Mouse (Mus musculus) gonadal fat pad, adult 2 months (tissue): ENCODE data around the gene Trappc2l. TPM values are rescaled to one million over a fixed set of nuclear protein-coding genes. Genes with fewer than 3 reads are reported as not detected.

Experiments
- DNase-seq: peaks from one replicate; pipeline ENCODE4 v3.0.0-alpha.2; 2012; ENCODE audit warnings: low read depth
- polyA plus RNA-seq: library from polyadenylated mRNA; depleted of rRNA; stranded (reverse); fragments of >200 nt; gene quantifications from 2 replicates; pipeline ENCODE4 v1.2.3, GENCODE M21; 2012

Gene Trappc2l
- polyA plus RNA-seq, 1 experiment = 121 TPM

DNA sequence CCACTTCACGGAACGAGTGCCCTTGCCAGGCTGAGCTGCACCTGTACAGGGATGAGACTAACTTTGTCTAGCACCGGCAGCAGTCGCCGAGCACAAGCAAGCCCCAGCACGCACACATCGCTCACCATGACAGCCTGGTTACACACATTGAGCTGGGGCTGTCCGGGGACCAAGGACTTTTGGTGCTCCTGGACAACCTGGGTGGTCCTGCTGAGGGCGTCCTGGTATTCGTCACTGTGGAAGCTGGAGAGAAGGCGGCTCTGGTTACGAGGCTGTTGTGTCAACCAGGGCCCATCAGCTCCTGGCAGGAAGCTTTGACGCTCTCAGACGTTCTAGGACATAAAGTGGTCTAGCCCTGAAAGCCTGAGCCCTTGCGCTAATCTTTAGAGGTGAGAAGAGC is 30.5 kb upstream of the Trappc2l start:
- DNase-seq = no peak

DNA sequence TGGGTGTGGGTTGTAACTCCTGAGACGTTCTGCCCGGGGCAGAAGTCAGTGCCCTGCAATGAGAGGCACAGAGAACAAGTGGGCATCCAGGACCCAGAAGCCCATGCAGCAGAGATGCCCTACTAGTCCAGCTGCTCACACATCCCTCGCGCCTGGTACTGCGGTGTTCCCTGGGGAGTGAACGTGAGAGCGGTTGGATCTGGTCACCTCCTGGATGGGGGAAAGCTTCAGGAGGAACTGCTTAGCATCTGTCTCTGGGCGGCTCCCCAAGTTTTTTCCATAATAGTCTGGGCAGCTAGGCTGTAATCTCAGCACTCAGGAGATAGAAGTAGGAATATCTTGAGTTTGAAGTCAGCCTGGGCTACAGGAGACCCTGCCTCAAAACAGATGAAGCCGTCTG is 26.5 kb upstream of the Trappc2l start:
- no peak for DNase-seq

DNA sequence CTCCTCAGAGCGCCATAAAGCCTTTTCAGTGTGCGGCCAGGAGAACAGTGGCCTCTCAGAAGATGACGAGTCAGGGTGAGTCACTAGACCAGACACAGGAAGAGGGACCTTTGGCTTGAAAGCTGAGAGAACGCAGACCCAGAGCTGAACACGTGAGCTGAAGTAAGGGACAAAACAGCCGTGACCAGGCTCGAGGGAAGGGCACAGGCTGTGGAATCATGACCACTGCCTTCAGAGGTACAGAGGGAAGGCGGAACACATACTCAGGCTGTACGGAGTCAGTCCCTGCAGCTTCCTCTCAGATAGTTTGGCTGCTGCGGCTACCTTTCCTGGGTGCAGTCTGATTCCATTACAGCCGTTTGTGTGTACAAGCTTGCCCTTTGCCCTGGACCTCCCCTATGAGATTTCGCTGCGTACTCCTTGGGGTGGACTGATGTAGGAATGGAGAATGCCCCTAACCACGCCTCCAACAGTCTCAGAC is 26.0 kb upstream of the Trappc2l start:
- no peak for DNase-seq

DNA sequence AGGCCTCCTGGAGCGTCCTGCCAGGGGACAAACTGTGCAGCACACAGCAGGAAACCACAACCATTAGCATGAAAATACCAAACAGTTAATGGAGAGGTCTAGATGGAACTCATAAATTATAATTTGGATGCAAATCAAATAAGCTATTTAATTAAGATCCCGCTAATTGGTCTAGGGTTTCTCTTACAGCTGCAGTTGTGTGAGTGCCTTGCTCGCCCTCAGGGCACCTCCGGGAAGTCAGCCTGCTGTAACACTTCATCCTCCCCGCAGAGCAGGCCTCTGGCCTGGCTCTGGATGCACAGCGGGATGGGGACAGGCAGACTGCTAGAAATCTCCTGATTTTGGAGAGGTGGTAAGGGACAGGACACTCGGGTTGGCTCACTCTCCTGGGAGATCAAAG is 25.3 kb upstream of the Trappc2l start:
- DNase-seq = no peak

DNA sequence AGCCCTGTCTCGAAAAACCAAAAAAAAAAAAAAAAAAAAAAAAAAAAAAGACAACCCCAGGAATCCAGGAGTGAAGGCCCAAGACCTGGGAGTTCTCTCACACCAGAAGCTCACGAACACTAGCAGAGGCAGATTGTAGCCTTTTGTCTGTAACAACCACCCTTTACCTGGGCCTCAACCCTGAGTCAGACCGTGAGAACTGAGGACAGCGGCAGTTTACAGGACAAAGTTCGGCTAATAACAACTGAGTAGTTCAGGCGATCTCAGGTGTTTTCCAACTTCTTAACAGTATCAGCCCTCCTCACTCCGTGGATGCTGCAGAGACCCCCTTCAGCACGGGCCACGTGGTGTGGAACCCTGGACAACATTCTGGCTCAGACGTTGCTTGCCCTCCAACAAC is 24.7 kb upstream of the Trappc2l start:
- DNase-seq = no peak

DNA sequence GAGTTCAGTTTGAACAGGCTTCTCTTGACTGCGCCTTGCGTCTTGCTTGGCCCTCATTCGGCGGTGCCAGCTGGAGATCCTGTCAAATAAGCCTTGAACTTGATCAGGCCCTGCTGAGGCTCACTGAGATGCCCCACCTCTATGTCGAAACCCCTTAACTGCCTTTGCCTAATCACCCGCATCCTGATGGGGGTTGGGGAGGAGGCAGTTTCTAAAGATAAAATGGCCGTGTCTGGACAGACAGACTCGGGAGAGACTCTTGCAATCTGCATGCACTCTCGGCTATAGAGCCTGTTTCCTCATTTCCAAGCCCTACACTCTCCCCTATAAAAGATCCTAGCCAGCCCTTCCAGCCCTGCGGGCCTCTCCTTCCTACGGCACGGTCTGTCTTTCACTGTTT is 18.2 kb upstream of the Trappc2l start:
- DNase-seq = no peak

DNA sequence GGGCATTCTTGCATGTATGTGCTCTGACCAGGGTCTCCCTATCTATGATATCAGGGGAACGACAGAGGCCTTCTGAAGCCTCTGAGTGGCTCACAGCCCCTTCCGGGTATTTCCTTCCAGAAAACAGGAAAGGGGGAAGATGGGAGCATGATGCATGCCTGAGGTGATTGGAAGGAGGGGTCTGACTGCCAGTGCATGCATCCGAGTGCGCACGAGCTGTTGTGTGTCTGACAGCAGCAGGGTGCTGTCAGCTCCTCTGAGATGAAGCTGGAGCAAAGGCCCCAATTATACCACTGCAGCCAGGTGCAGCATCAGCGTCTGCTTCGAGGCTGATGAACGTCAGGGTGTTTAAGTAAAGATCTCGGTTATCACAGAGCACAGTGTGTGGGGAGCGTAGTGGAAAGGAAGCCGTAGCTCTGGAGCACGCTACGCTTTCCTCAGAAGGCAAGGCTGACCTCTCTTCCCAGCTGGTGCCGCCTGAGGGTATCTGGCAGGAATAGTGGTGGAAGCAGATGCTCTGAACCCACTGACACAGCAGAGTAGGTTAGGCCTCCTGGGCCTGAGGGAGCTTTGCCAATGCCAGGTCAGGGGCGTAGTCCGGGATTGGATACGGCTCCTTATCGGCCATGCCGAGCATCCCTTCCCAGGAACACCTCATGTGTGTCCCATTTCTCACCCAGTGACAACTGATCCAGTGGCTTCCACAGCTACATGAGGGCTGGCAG is 17.5 kb upstream of the Trappc2l start:
- no peak for DNase-seq

DNA sequence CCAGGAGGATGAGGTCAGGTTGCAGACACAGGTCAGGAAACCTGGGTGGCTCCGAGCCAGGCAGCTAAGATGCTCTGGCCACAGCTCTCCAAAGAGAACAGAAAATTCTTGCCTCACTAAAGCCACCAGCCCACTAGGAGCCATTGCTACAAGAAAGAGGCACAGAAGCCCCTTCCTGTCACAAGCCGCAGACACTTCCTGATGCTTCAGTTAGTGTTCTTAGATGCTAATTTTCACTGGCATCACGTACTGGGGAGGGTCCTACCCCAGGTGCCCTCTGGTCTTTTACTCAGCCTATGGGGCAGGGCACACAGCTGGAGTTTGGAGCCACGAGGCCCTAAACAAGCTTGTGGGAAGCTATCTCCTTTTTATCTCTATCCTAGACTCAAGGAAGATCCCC is 15.4 kb upstream of the Trappc2l start:
- no peak for DNase-seq

DNA sequence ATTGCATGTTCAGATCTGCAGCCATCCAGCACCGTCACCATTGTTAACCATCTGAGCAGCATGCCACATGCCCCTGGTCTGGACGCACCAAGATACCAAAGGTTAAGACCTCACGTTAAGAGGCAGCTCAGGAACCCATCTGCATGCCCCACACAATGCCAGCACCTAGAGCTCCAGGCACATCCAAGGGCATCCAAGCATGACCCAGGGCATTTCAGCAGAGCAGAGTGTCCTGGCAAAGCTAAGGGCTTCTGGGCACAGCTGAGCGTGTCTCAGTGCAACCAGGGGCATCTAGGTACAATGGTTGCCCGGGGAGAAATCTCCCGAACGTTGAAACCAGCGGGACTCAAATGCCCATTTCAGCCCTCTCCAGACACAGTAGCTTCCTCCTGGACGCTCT is 10.8 kb upstream of the Trappc2l start:
- no peak for DNase-seq

DNA sequence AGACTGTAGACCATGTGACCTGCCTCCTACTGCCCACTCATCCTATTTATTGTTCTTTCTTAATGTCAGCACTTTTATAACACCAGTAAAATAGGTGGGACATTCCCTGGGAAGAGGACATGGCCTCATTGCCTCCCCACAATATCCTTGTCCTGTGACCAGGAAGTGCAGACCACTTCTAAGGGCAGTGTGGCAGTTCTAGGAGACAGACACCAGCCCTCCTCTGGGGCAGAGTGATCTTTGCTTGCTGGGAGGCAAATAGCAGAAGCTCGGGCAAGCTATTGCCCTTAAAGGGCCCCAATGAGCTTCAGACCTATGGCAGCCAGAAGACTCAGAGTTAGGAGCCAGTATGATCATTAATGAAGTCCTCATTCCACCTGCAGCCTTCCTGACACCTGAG is 6.8 kb upstream of the Trappc2l start:
- DNase-seq = no peak

DNA sequence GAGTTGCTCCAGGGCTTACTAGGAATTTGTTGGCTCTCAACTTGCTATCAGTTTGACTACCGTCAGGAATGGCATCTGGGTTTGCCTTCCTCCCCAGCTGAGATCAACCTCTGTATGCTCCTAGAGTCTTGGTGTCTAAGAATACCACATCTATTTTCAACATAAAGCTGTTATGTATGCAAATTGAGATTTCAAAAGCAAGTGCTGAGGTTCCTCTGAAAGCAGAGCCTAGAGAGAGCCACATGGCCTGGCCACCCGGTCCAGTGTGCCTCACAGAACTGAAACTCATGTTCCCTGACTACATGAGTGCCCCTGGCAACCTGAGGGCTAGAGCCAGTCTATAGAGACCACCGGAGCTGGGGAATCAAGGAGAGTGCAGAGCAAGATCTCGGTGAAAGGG is 6.1 kb upstream of the Trappc2l start:
- DNase-seq = no peak

DNA sequence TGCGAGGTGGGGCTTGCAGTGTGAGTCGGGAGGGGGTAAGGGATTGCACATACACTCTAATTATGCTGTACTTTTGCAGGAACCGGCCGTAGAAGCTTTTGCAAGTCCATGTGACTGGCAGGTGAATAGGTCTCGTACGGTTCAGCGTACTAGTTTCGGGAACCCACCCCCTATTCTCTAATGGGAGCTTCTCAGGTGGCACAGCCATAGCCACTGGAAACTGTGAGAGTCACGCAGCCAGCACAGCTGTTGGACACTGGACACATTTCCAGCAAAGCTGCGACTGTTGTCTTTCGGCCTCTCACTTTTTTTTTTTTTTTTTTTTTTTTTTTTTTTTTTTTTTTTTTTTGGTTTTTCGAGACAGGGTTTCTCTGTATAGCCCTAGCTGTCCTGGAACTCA is 4.6 kb upstream of the Trappc2l start:
- no peak for DNase-seq

DNA sequence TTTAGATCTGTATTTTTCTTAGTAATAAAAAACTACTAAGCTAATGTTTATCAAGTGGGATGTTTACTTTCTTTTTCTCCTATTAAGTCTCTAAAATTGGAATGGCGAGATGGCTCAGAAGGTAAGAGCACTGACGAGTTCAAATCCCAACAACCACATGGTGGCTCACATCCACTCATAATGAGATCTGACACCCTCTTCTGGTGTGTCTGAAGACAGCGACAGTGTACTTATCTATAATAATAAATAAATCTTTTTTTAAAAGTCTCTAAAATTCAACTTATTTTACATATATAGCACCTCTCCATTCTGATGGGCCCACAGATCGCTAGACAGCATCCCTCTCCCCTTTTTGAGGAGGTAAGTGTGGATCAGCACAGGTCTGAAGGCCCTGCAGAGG is 1.2 kb upstream of the Trappc2l start:
- no peak for DNase-seq

DNA sequence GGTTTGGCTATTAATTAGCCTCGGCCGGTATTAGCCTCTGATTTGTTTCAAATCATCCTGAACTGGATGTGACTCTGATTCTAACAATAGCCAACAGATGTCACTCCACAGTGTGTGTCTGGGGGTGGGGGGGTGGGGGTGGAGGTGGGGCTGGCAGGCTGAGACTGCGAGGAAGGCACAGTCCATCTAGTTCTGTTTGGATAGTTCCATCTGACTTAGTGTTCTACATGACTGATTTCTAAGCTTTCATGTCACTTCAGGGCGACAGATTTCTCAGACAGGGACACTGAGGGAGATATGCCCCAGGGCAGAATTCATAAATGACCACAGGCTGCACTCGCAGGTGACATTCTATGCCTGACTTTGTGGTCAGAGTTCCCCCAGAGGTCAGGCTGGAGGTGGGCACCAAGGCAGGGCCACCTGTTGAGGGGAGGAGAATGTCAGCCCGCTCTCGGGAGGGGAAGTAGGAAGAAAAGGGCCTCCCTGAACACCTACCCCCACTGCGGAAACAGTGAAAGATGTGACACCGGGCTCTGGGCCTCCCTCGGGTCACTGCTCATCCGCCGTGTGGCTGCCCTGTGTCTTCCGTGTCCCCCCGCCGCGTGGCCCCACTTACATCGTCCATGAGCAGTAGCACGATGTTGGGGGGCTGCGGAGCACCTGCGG is 695 bp upstream of the Trappc2l start:
- DNase-seq = no peak

DNA sequence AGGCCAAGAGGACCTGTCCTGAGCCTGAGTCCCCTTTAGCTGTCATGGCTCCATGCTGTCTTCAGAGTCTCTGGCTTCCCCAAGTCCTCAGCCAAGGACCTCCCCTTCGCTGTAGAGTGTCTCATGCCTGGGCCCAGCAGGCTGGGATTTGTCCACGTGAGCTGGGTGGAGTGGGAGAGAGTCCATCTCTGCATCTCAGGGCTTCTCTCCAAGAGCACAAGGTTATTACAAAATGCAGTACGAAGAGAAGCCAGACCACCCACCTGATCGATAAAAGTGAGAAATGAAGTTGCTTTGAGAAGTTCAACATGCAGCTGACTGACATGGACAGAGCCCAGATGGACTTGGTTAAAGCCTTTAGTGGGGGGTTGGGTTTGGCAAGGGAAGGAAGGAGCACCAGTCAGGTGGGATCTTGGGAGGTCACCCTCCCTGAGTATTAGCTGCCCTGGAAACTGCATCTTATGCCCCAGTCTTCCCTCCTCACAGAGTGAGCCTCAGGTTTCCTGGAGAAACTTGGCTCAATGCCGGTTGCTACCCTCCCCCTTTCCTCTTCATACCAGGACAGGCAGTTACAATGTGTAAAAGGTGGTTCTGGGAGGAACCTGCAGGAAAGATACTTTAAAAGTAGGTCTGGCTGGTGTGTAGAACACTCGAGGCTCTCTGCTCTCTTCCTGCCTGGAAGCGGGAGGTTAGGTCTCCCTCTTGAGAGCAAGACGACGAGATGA is 4.9 kb downstream of the Trappc2l start:
- DNase-seq = no peak

DNA sequence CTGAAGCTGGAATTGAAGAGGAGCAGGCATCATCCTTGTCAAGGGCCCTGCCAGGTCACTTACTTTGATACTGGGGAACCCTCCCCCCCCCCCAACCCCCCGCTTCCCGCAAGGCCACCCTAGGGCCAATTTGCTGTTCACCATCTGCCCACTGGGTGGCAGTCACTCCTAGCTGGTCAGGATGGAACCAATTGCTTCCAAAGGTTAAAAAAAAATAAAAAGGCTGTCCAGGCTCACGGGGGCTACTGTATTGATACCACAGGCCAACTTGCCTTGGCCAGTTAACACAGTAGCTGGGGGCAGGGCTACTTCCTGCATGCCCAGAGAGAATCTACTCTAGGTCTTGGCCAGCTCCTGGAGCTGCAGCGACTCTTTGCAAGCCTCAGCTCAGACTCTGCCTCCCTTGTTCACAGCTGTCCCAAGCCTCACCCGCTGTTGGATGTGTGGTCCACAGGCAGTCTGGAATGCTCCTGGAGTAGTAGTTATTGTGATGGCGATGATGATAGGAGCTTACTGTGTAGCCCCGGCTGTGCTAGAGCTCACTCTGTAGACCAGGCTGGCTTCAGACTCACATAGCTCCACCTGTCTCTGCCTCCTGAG is 6.6 kb downstream of the Trappc2l start:
- no peak for DNase-seq

DNA sequence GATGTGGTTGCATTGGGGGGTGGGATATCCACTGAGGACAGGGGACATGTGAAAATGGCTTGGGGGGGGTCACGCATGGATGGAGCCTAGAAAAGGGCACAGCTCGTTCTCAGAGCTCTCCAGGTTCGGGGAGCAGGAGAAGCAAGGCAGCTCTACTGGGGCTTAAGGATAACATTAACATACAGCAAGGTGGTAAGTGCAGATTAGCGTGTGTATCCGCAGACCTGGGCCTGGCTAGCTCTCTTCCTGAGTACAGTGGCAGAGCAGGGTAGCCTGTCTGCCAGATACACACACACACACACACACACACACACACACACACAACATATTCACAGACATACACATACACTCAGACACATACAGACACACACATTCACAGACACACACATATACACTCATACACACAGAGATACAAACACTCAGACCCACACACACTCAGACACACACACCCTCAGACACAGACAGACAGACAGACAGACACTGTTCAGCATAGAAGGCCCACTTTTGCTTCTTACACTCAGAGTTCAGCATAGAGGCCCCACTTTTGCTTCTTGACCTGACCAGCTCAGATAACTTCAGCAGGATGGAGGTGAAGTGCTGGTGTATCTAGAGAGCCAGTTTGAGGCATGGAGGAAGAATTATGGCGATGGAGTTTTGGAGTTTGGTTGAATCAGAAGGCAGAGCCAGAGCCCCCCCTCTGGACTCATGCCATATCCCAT is 7.4 kb downstream of the Trappc2l start:
- no peak for DNase-seq

DNA sequence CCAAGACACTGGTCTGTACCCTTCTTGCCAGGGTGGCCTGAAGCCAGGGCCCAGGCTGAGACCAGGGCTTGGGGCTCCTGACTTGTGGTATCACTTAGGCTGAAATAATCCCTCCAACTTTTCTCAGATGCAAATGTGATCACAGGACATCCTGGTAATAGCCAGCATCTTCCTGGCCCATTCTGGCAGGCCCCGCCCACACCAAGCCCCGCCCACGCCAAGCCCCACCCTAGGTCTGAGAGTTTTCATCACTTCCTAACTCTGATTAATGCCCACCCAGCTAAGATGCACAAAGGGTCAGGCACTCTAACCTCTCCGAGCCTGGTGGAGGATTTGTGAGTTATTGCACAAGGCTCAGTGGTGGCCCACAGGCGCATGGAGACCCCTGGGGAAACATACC is 9.0 kb downstream of the Trappc2l start:
- no peak for DNase-seq

DNA sequence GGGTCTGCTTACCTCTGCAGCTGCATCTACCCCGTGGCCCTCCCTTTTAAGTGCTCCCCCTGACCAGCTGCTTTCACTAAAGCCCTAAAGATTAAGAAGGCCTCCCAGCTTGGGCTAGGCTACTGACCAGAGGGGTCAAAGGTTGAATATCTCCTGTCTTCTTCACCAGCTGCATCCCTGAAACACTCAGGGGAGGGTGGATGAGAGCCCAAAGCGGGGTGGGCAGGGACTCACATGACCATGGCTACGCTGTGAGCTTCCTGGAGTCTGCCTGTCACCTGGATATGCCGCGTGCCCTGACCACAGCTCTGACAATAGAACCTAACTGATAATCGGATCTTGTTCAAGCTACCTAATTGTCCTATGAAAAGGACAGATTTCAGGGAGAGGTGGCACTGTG is 11.3 kb downstream of the Trappc2l start, which contains the start of gene Pabpn1l:
Gene Pabpn1l, minus strand, starts transcription at position 13 of the 400 bp plus-strand sequence.
- DNase-seq = no peak

DNA sequence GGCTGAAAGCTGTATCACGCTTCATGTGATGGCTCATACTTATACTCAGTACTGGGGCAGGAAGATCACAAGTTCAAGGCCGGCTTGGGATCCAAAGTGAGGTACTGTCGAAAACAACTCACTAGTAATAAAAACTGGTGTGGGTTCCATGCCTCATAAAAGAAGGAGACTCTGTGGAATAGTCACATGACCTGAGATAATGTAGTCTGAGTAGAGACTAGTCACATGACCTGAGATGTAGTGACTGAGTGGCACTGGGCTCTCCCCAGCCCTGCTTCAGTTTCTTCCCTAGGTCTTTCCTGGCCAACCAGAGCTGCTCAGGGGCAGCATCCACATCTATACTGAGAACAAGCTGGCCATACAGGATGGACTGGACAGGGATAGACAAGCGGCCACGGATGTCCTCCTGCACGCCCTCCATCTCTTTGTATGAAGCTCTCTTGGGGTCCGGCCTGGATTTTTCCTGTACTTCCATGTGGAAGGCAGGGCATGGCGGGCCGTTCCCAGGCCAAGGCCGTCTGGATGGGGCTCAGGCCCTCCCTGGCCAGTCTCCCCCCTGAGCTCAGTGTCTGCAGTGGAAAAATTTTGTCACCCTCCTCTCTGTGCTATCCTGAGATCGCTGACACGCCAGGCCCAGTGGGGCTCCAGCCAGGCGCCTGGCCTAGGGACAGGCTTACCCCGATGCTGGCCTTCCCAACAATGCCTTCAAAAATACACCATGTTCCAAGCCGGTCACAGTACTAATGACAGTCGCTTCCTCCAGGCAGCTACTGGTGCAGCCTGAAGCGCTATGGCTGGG is 12.6 kb downstream of the Trappc2l start:
- DNase-seq = no peak

DNA sequence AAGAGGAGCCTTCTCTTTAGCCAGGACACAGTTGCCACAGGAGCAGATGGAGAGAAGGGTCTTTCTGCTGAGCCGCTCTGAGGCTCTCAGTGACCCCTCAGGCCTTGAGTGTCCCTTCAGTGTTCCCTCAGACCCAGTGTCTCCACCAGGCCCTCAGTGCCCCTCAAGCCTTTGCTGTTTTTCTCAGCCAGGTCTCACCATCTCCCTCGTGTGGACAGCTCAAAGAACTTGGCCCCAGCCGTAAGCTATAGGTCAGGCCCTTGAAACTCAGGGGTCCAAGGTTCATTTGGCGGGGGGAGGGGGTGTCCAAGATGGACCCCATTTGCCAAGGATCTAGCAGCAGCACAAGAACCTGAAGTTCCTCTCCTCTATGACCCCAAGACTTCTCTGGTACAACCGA is 13.2 kb downstream of the Trappc2l start:
- no peak for DNase-seq
